Mouse (Mus musculus): Measurements from ENCODE around the gene 4930442H23Rik. TPM values are rescaled to one million over a fixed set of nuclear protein-coding genes. Genes with fewer than 3 reads are reported as not detected.
"Not testable (repeated sequence)": the region's sequence is repeated elsewhere in the genome, so short reads cannot be mapped to it uniquely, and the experiment has no call there.

Gene 4930442H23Rik
- polyA plus RNA-seq, 1 experiment = not detected

GRCm38 (mm10) chr10:81174617-81175344 is 8.9 kb downstream of the 4930442H23Rik start:
- peak; percentile 95 for DNase-seq (ENCODE audit: low read depth)
- TF ChIP-seq POLR2A (IDR thresholded peaks at IDR 0.05; ENCODE audit: borderline replicate concordance, extremely low read depth, insufficient read depth, insufficient read length, poor library complexity, severe bottlenecking) = no peak; the same call in 1 of the 2 replicates
- peak; percentile 94 for TF ChIP-seq CTCF (IDR thresholded peaks at IDR 0.05; ENCODE audit: borderline replicate concordance, extremely low read depth, insufficient read depth, insufficient read length)

GRCm38 (mm10) chr10:81173132-81173531 is 10.5 kb downstream of the 4930442H23Rik start:
- DNase-seq (ENCODE audit: low read depth) = peak; percentile 92
- TF ChIP-seq CTCF (IDR thresholded peaks at IDR 0.05; ENCODE audit: borderline replicate concordance, extremely low read depth, insufficient read depth, insufficient read length) (peak; percentile 91), POLR2A (IDR thresholded peaks at IDR 0.05; ENCODE audit: borderline replicate concordance, extremely low read depth, insufficient read depth, insufficient read length, poor library complexity, severe bottlenecking) (no peak)

GRCm38 (mm10) chr10:81169411-81169900 is 14.2 kb downstream of the 4930442H23Rik start:
- DNase-seq (ENCODE audit: low read depth) = not testable (repeated sequence)

GRCm38 (mm10) chr10:81168521-81169244 is 15.0 kb downstream of the 4930442H23Rik start:
- TF ChIP-seq CTCF (IDR thresholded peaks at IDR 0.05; ENCODE audit: borderline replicate concordance, extremely low read depth, insufficient read depth, insufficient read length) = no peak
- 0 out of 2 replicates have a peak, but pooled peaks have one; percentile 6 for TF ChIP-seq POLR2A (IDR thresholded peaks at IDR 0.05; ENCODE audit: borderline replicate concordance, extremely low read depth, insufficient read depth, insufficient read length, poor library complexity, severe bottlenecking)
- peak; percentile 90 for DNase-seq (ENCODE audit: low read depth)

- DNase-seq (ENCODE audit: low read depth) = no peak
- TF ChIP-seq CTCF (IDR thresholded peaks at IDR 0.05; ENCODE audit: borderline replicate concordance, extremely low read depth, insufficient read depth, insufficient read length) = no peak
- TF ChIP-seq POLR2A (IDR thresholded peaks at IDR 0.05; ENCODE audit: borderline replicate concordance, extremely low read depth, insufficient read depth, insufficient read length, poor library complexity, severe bottlenecking) = no peak
Measured at GRCm38 (mm10) chr10:81168087-81168431, 15.6 kb downstream of the 4930442H23Rik start.

- DNase-seq (ENCODE audit: low read depth) = peak; percentile 100
- TF ChIP-seq POLR2A (IDR thresholded peaks at IDR 0.05; ENCODE audit: borderline replicate concordance, extremely low read depth, insufficient read depth, insufficient read length, poor library complexity, severe bottlenecking) = peak; percentile 81; the same call in 1 of the 2 replicates
- no peak for TF ChIP-seq CTCF (IDR thresholded peaks at IDR 0.05; ENCODE audit: borderline replicate concordance, extremely low read depth, insufficient read depth, insufficient read length)
Measured at GRCm38 (mm10) chr10:81167200-81168086, 16.2 kb downstream of the 4930442H23Rik start, which contains the start of gene Pias4. Pias4 (minus strand) TSS chr10:81167923.

DNA sequence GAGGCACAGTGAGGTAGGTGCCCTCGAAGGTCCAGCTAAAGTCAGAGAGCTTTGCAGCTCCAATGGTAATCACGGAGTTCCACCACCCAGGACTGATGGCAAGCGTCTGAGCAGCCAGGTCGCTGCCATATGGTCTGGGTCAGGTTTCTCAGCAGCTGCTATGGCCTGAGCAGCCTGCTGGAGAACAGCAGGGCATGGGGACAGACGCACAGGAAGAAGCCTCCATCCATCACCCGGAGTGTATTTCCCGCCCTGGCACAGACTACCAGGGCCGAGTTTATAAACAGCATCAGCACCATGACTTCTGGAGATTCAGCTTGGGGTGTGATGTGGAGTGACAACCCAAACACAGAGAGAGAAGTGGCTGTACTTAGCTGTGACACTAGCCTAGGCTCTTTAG is 18.5 kb downstream of the 4930442H23Rik start:
- DNase-seq (ENCODE audit: low read depth) = no peak
- TF ChIP-seq POLR2A (IDR thresholded peaks at IDR 0.05; ENCODE audit: borderline replicate concordance, extremely low read depth, insufficient read depth, insufficient read length, poor library complexity, severe bottlenecking) (no peak), CTCF (IDR thresholded peaks at IDR 0.05; ENCODE audit: borderline replicate concordance, extremely low read depth, insufficient read depth, insufficient read length) (no peak)

DNA sequence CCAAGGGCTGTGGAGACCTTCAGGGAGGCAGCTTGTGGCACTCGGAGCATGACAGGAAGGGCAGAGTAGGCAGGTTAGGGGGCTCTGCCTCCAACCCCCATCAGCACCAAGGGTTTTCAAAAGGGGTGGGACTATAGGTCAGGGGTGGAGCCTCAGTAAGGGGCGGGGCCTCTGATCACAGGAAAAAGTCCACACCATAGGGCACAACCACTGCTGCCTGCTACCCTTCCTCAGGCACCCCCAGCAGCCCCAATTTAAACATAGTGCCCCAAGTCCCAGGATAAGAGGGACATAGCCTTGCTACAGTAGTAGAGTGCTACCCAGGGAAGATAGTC is 21.4 kb downstream of the 4930442H23Rik start:
- DNase-seq (ENCODE audit: low read depth) = no peak
- TF ChIP-seq POLR2A (IDR thresholded peaks at IDR 0.05; ENCODE audit: borderline replicate concordance, extremely low read depth, insufficient read depth, insufficient read length, poor library complexity, severe bottlenecking) = no peak
- TF ChIP-seq CTCF (IDR thresholded peaks at IDR 0.05; ENCODE audit: borderline replicate concordance, extremely low read depth, insufficient read depth, insufficient read length) = no peak

DNA sequence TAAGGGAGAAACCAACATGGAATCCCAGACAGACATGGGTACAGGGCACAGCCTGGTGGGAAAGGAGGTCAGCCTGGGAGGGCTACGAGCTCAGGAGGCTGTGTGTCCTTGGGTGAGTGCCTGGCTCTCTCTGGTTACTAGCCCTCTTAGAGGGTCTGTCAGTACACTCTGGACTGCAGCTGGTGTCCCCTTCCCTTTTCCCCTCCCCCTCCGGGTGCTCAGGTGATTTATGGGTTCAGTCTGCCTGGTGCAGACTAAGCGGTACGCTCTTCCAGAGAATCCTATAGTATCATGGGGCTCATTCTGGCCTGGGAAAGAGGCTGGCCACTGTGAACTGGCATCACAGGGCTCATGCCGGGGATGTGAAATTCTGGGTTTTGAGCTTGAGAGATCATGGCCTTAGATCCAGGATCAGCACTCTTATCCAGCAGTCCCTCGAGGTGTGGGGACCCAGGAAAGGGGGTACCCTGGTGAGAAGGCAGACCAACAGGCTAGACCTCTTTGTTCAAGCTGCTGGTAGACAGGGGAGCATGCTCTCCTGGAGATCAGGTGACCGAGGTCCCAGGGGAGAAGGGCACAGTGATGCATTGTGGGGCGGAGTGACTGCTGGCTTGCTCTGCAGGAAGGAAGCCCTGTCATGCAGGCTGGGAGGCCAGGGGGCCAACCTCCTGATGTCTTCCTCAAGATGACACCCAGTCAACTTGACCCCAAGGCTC is 21.9 kb downstream of the 4930442H23Rik start:
- TF ChIP-seq POLR2A (IDR thresholded peaks at IDR 0.05; ENCODE audit: borderline replicate concordance, extremely low read depth, insufficient read depth, insufficient read length, poor library complexity, severe bottlenecking) = no peak
- no peak for TF ChIP-seq CTCF (IDR thresholded peaks at IDR 0.05; ENCODE audit: borderline replicate concordance, extremely low read depth, insufficient read depth, insufficient read length)
- DNase-seq (ENCODE audit: low read depth) = no peak

DNA sequence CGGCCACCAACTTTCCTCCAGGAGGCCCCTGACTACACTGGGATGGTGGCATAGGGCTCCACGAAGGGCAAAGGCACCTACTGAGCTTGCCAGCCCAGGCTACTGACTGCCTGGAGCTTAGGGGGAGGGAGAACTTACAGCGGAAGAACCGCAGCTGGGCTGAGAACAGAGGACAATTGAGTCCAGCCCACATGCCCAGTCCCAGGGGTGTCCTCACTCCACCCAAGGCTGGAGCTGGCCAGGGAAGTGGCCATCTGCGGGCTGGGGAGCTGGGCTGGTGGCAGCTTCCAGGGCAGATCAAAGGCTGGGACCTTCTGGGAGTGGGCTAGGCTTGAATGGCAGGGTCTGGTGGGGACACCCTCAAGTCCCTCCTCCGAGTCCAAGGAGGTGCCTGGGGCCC is 28.9 kb downstream of the 4930442H23Rik start:
- TF ChIP-seq CTCF (IDR thresholded peaks at IDR 0.05; ENCODE audit: borderline replicate concordance, extremely low read depth, insufficient read depth, insufficient read length) (no peak), POLR2A (IDR thresholded peaks at IDR 0.05; ENCODE audit: borderline replicate concordance, extremely low read depth, insufficient read depth, insufficient read length, poor library complexity, severe bottlenecking) (no peak)

More for the DNA sequence above, 28.9 kb downstream of the 4930442H23Rik start:
- no peak for DNase-seq (ENCODE audit: low read depth)

Measured in brain, embryonic 14.5 days (tissue).